Mouse (Mus musculus): ENCODE results near the gene Ccr8. TPM values are rescaled to one million over a fixed set of nuclear protein-coding genes. Genes with fewer than 3 reads are reported as not detected.

Gene Ccr8
- polyA plus RNA-seq, 1 experiment from 2014 or later: not detected

DNA sequence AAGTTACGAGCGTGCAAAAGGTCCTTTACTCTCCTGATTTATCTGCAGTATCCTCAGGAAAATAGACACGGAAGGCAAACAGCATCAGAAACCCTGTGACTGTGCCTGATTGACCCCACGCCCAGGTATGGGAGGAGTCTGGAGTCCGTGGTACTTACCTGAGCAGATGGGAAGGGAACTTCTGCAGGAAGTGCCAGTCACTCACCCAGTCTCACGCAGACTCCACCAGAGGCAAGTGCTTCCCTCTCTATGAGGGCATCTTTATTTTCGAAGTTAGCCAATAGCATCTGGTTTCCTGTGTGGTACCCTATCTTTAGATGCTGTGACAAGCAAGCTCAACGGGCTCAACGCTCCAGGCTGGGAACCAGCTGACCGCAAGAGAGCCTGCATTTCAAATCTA is 23.9 kb upstream of the Ccr8 start:
- Histone ChIP-seq H3K4me1 (ENCODE audit: control insufficient read depth, insufficient read depth, low read length) (no peaks in the 10 kb centered on the region), H3K36me3 (ENCODE audit: control insufficient read depth, insufficient read depth, low read length) (no peaks in the 10 kb centered on the region), H3K9ac (ENCODE audit: low read length) (no peak overlapping the region), H3K4me3 (ENCODE audit: low read depth, low read length) (no peak overlapping the region), H3K4me2 (ENCODE audit: low read length) (no peak overlapping the region), H3K9me3 (replicated peaks; ENCODE audit: control insufficient read depth, low read length) (no peaks in the 10 kb centered on the region), H3K27me3 (replicated peaks; ENCODE audit: control insufficient read depth, insufficient read depth, low read length) (no peaks in the 10 kb centered on the region), H3K27ac (ENCODE audit: low read depth, low read length) (no peak overlapping the region)
- 66% methylated on average over 10 of the region's 10 CpGs for WGBS
- DNase-seq (ENCODE audit: low spot score) (no peak), ATAC-seq (no peak)

DNA sequence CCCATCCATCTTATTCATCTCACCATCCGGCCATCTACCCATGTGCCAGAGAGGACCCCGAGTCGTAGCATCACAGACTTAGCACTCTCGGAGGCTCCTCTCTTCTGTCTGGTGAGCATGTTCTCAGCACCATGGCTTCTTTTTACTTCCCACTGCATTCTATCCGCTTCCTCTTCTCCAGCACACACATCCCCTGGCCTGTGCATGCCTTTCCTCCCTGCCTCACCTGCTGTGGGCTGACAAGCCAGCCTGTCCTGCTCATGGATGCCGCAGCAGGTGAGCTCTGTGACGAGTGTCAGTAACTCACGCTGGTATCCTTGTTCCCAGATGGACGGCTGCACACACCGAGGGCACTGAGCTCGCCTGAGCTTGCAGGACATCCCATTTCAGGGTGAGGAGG is 22.1 kb upstream of the Ccr8 start, which contains the start of gene Cx3cr1:
Cx3cr1 (minus strand) TSS at position 101 of the 400 bp plus-strand sequence.
- ATAC-seq: no peak
- Histone ChIP-seq H3K27me3 (replicated peaks; ENCODE audit: control insufficient read depth, insufficient read depth, low read length) (no peaks in the 10 kb centered on the region), H3K9me3 (replicated peaks; ENCODE audit: control insufficient read depth, low read length) (no peaks in the 10 kb centered on the region), H3K27ac (ENCODE audit: low read depth, low read length) (no peak within 1 kb of the TSS), H3K4me2 (ENCODE audit: low read length) (no peak within 1 kb of the TSS), H3K4me3 (ENCODE audit: low read depth, low read length) (no peak within 1 kb of the TSS), H3K9ac (ENCODE audit: low read length) (0 out of 2 replicates have a peak within 1 kb of the TSS, but pooled peaks have one; percentile 21), H3K36me3 (ENCODE audit: control insufficient read depth, insufficient read depth, low read length) (no peaks in the 10 kb centered on the region), H3K4me1 (ENCODE audit: control insufficient read depth, insufficient read depth, low read length) (no peaks in the 10 kb centered on the region)
- no peak for DNase-seq (ENCODE audit: low spot score)
- 87% methylated on average over 11 of the region's 11 CpGs for WGBS

GRCm38 (mm10) chr9:120071251-120071650 is 20.7 kb upstream of the Ccr8 start:
- no peaks in the 10 kb centered on the region for H3K36me3 ChIP-seq (ENCODE audit: control insufficient read depth, insufficient read depth, low read length)
- H3K27ac ChIP-seq (ENCODE audit: low read depth, low read length): no peak overlapping the region
- no peaks in the 10 kb centered on the region for H3K27me3 ChIP-seq (replicated peaks; ENCODE audit: control insufficient read depth, insufficient read depth, low read length)
- no peaks in the 10 kb centered on the region for H3K4me1 ChIP-seq (ENCODE audit: control insufficient read depth, insufficient read depth, low read length)
- H3K4me3 ChIP-seq (ENCODE audit: low read depth, low read length): no peak overlapping the region
- H3K4me2 ChIP-seq (ENCODE audit: low read length): no peak overlapping the region
- no peak overlapping the region for H3K9ac ChIP-seq (ENCODE audit: low read length)
- no peaks in the 10 kb centered on the region for H3K9me3 ChIP-seq (replicated peaks; ENCODE audit: control insufficient read depth, low read length)
- no peak for DNase-seq (ENCODE audit: low spot score)
- ATAC-seq: no peak
- 73% methylated on average over 2 of the region's 2 CpGs for WGBS

GRCm38 (mm10) chr9:120073169-120073568 is 18.7 kb upstream of the Ccr8 start:
- Histone ChIP-seq H3K27me3 (replicated peaks; ENCODE audit: control insufficient read depth, insufficient read depth, low read length) (no peaks in the 10 kb centered on the region), H3K4me2 (ENCODE audit: low read length) (no peak overlapping the region), H3K4me1 (ENCODE audit: control insufficient read depth, insufficient read depth, low read length) (no peaks in the 10 kb centered on the region), H3K9ac (ENCODE audit: low read length) (no peak overlapping the region), H3K27ac (ENCODE audit: low read depth, low read length) (no peak overlapping the region), H3K36me3 (ENCODE audit: control insufficient read depth, insufficient read depth, low read length) (no peaks in the 10 kb centered on the region), H3K9me3 (replicated peaks; ENCODE audit: control insufficient read depth, low read length) (no peaks in the 10 kb centered on the region), H3K4me3 (ENCODE audit: low read depth, low read length) (no peak overlapping the region)
- ATAC-seq (0 out of 2 replicates have a peak, but pooled peaks have one; percentile 29), DNase-seq (ENCODE audit: low spot score) (peak; percentile 68)
- WGBS: 30% methylated on average over 3 of the region's 3 CpGs

- Histone ChIP-seq H3K9me3 (replicated peaks; ENCODE audit: control insufficient read depth, low read length) (no peaks in the 10 kb centered on the region), H3K4me2 (ENCODE audit: low read length) (no peak overlapping the region), H3K4me3 (ENCODE audit: low read depth, low read length) (no peak overlapping the region), H3K27ac (ENCODE audit: low read depth, low read length) (no peak overlapping the region), H3K27me3 (replicated peaks; ENCODE audit: control insufficient read depth, insufficient read depth, low read length) (no peaks in the 10 kb centered on the region), H3K36me3 (ENCODE audit: control insufficient read depth, insufficient read depth, low read length) (no peaks in the 10 kb centered on the region), H3K4me1 (ENCODE audit: control insufficient read depth, insufficient read depth, low read length) (no peaks in the 10 kb centered on the region), H3K9ac (ENCODE audit: low read length) (no peak overlapping the region)
- ATAC-seq: no peak
- DNase-seq (ENCODE audit: low spot score): no peak
- 89% methylated on average over 7 of the region's 7 CpGs for WGBS
Observed at GRCm38 (mm10) chr9:120074516-120074915, 17.4 kb upstream of the Ccr8 start.

DNA sequence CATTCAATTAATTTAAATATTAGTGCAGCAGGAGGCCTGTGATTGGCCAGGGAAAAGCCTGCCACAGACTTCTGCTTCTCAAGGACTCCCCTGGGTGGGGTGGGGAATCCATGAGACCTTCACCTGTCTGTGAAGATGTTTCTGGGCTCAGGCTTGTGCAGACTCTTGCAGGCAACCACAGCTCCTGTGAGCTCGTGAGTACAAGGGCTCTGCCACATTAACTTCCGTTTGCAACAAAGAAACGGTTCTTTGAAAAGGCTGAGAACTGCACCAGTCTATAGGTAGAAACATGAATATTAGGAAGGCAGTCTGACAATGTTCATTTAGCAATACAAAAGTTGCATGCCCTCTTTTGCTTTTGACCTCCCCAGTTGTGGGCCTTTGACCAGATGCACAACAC is 13.7 kb upstream of the Ccr8 start:
- no peaks in the 10 kb centered on the region for H3K9me3 ChIP-seq (replicated peaks; ENCODE audit: control insufficient read depth, low read length)
- H3K36me3 ChIP-seq (ENCODE audit: control insufficient read depth, insufficient read depth, low read length): no peaks in the 10 kb centered on the region
- WGBS: 69% methylated on average over 3 of the region's 3 CpGs
- H3K27me3 ChIP-seq (replicated peaks; ENCODE audit: control insufficient read depth, insufficient read depth, low read length): no peaks in the 10 kb centered on the region
- H3K27ac ChIP-seq (ENCODE audit: low read depth, low read length): no peak overlapping the region
- DNase-seq (ENCODE audit: low spot score) (no peak), ATAC-seq (no peak)
- no peak overlapping the region for H3K4me2 ChIP-seq (ENCODE audit: low read length)
- H3K4me3 ChIP-seq (ENCODE audit: low read depth, low read length): no peak overlapping the region
- no peaks in the 10 kb centered on the region for H3K4me1 ChIP-seq (ENCODE audit: control insufficient read depth, insufficient read depth, low read length)
- no peak overlapping the region for H3K9ac ChIP-seq (ENCODE audit: low read length)

DNA sequence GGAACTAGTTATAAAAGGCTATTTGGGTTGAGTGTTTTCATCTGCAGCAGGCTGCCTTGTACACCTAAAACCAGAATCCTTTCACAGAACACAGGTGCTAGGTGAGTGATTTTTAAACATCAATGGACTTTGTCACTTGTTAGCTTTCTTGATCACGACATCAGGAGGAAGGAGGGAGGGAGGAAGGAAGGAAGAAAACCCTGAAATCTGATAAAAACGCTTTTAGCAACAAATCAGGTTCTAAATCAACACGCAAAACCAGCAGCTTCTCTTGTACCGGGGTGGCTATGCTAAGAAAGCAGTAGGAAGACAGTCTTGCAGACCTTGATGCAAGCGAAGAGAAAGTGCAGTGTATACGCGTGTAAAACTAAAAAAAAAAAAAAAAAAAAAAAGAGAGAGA is 12.0 kb upstream of the Ccr8 start:
- H3K9ac ChIP-seq (ENCODE audit: low read length): no peak overlapping the region
- H3K4me1 ChIP-seq (ENCODE audit: control insufficient read depth, insufficient read depth, low read length): no peaks in the 10 kb centered on the region
- no peaks in the 10 kb centered on the region for H3K36me3 ChIP-seq (ENCODE audit: control insufficient read depth, insufficient read depth, low read length)
- DNase-seq (ENCODE audit: low spot score) (no peak), ATAC-seq (no peak)
- no peak overlapping the region for H3K4me2 ChIP-seq (ENCODE audit: low read length)
- H3K4me3 ChIP-seq (ENCODE audit: low read depth, low read length): no peak overlapping the region
- no peaks in the 10 kb centered on the region for H3K9me3 ChIP-seq (replicated peaks; ENCODE audit: control insufficient read depth, low read length)
- no peaks in the 10 kb centered on the region for H3K27me3 ChIP-seq (replicated peaks; ENCODE audit: control insufficient read depth, insufficient read depth, low read length)
- WGBS: 79% methylated on average over 7 of the region's 7 CpGs
- H3K27ac ChIP-seq (ENCODE audit: low read depth, low read length): no peak overlapping the region

- DNase-seq (ENCODE audit: low spot score): peak; percentile 44
- Histone ChIP-seq H3K9ac (ENCODE audit: low read length) (no peak overlapping the region), H3K36me3 (ENCODE audit: control insufficient read depth, insufficient read depth, low read length) (no peaks in the 10 kb centered on the region), H3K27ac (ENCODE audit: low read depth, low read length) (no peak overlapping the region), H3K4me3 (ENCODE audit: low read depth, low read length) (no peak overlapping the region), H3K4me2 (ENCODE audit: low read length) (no peak overlapping the region), H3K27me3 (replicated peaks; ENCODE audit: control insufficient read depth, insufficient read depth, low read length) (no peaks in the 10 kb centered on the region), H3K9me3 (replicated peaks; ENCODE audit: control insufficient read depth, low read length) (no peaks in the 10 kb centered on the region), H3K4me1 (ENCODE audit: control insufficient read depth, insufficient read depth, low read length) (no peaks in the 10 kb centered on the region)
- WGBS: 85% methylated on average over 8 of the region's 8 CpGs
- ATAC-seq: no peak
Observed at GRCm38 (mm10) chr9:120080546-120081108, 11.3 kb upstream of the Ccr8 start.

DNA sequence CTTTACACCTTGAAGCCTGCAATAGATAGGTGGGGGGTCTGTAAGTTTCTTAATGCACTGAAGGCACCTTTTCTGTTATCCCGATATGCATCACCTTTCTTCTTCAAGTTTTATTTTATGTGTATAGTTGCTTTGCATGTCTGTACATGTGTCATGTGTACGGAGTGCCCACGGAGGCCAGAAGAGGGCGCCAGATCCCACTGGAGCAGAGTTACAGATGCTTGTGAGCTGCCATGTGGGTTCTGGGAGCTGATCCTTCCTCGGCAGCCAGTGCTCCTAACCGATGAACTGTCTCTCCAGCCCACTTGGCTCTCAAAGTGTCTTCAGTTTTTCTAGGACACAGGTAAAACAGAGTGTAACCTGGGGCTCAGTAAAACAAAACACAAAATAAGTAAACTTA is 10.7 kb upstream of the Ccr8 start:
- Histone ChIP-seq H3K4me2 (ENCODE audit: low read length) (no peak overlapping the region), H3K9me3 (replicated peaks; ENCODE audit: control insufficient read depth, low read length) (no peaks in the 10 kb centered on the region), H3K4me1 (ENCODE audit: control insufficient read depth, insufficient read depth, low read length) (no peaks in the 10 kb centered on the region), H3K27me3 (replicated peaks; ENCODE audit: control insufficient read depth, insufficient read depth, low read length) (no peaks in the 10 kb centered on the region), H3K27ac (ENCODE audit: low read depth, low read length) (no peak overlapping the region), H3K9ac (ENCODE audit: low read length) (no peak overlapping the region), H3K4me3 (ENCODE audit: low read depth, low read length) (no peak overlapping the region), H3K36me3 (ENCODE audit: control insufficient read depth, insufficient read depth, low read length) (no peaks in the 10 kb centered on the region)
- WGBS: 81% methylated on average over 6 of the region's 6 CpGs
- ATAC-seq (no peak), DNase-seq (ENCODE audit: low spot score) (no peak)

Measured in forebrain, embryonic 14.5 days (tissue).